Mouse (Mus musculus): Measurements from ENCODE around the gene Elp4.

DNA sequence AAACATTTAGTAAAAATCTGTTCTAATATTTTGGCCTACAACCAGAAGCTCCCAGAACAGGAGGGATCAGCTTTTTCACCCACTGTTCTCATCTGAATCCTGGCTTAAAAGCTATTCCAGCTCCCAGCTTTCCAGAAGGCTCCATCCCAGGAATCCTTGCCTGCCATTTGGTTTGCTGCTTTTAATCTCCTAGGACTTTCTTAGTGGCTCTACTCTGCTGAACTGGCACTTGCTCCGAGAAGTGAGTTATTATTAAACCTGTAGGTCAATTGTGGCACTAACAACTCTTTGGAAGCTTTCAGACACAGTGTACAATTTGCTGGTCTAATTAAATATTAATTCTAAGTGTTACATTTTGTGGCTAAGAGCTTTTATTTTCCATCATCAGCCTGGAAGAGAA, 103.7 kb downstream of the Elp4 start:
- TF ChIP-seq CTCF (IDR thresholded peaks at IDR 0.05; ENCODE audit: control insufficient read depth, insufficient read depth, insufficient read length) (no peak), MAX (IDR thresholded peaks at IDR 0.05) (no peak), USF1 (IDR thresholded peaks at IDR 0.05; ENCODE audit: low read depth) (no peak), CEBPB (IDR thresholded peaks at IDR 0.05; ENCODE audit: low read depth) (no peak), MYOD1 (IDR thresholded peaks at IDR 0.05; ENCODE audit: control insufficient read depth, insufficient read length, low read depth) (no peak)
